Mouse (Mus musculus) c-Kit-positive CD71-positive TER-119-positive erythroid progenitor cells, embryonic 14.5 days (primary cell): Measurements from ENCODE around the gene Flt3l.
A peak's percentile ranks its signal among the peaks of the same experiment; 100 is the strongest.

Source experiments
- DNase-seq: peaks from one replicate; pipeline ENCODE4 v3.0.0-alpha.2; 2013; ENCODE audit warnings: low spot score

Gene Flt3l

GRCm38 (mm10) chr7:45095367-45095766, 40.9 kb downstream of the Flt3l start:
- DNase-seq = no peak

- no peak for DNase-seq
Measured at GRCm38 (mm10) chr7:45094121-45094520, 42.1 kb downstream of the Flt3l start.

DNA sequence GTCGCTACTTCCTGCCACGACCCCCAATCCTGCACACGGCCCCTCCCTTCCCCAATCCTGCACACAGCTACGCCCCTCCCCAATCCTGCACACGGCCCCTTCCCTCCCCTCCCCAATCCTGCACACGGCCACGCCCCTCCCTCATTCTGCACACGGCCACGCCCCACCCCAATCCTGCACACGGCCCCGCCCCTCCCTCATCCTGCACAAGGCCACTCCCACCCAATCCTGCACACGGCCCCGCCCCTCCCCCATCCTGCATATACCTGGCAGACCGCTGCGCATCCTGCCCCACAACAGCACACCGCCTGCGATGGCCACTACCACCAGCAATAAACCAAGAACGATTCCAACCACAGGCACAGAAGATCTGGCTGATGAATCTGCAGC, 42.7 kb downstream of the Flt3l start:
- DNase-seq = no peak

DNA sequence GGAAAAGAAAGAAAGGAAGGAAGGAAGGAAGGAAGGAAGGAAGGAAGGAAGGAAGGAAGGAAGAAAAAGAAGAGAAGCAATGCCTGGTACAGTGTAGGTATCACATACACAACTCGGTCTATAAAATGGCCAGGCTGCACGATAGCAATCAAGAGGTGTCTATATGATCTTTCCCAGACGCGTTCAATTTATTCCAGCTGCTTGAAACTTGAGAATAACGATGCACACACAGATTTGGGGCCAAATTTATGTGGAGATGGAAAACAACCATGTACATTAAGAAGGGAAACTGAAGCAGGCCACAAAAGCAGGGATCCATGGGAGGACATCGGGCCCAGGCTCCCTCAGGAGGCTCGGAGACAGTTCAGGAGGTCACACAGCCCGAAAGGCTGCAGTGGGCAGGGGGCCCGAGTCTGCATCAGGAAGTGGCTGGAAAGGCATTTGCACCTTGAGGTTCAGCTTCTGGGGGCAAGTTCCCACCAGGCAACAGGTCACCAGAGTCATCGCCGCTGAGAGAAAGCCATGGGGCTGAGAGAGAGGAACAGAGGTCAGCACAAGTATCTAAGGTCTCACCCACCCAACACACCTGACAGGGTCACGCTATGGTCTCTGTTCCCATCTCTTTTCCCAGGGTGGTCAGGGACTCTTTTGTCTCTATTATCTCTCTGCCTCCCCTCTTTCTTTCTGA, 43.3 kb downstream of the Flt3l start:
- no peak for DNase-seq

DNA sequence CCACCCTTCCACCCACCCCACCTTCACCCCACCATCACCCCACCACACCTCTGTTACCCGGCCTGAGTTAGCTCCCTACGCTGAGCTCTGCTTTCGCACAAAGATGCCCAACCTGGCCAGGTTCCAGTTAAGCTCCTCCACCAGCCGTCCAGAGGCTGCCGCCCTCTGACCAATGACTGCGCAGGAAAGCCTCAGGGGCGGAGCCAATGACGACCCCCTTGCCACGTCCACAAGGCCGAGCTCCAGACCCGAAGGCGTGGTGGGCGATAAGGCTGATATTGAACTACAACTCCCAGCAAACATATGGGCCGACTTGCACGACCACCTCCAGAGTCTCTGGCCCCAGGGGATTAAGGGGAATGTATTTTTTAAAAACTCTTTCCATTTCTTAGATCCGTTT, 44.2 kb downstream of the Flt3l start, which contains the start of gene Rcn3:
Gene Rcn3 (minus strand): TSS at position 174 of the 400 bp plus-strand sequence.
- peak; percentile 52 for DNase-seq

DNA sequence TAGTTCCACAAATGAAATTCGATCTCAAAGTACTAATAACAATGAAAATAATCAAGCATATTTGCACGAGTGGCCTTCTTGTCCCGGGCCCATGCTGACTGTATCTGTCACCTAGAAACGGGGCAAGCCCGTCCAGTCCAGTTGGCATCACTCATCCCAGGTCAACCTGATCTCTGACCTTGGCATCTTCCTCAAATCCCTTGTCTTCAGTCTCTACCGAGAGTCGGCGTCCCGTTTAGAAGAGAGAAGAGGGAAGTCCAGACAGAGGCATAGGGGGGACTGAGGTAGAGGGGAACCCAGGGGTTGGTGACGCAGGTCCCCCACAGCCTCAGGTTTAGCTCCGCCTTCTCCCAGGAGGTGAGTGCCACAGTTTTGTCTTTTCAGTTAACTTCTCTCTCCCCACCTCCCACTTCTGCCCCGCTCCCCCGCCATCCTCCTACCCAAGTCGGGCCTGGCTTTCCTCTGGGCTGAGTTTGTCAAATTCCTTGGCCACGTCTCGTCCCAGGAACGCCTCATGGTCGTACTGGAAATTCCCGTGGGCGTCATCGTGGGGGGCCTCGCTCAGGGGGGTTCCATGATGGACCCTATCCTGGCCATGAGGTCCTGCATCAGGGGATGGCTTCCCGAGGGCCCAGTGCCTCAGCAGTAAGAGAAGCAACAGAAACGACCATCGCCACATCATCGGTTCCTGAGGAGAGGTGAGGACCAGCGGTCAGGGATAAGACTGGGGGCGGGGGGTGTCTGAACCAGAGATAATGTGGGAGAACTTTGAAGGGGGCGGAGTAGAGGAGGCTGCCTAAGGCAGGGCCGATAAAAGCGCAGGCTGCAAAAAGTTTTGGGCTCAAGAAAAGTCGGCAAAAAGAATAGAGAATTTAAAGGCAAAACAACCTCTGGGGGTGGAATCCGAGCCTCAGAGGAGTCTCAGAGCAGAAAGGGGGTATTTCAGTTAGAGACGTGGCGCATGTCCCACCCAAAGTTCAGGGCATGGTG, 44.9 kb downstream of the Flt3l start:
- no peak for DNase-seq

GRCm38 (mm10) chr7:45090251-45090977, 45.8 kb downstream of the Flt3l start:
- no peak for DNase-seq

GRCm38 (mm10) chr7:45088597-45088996, 47.6 kb downstream of the Flt3l start:
- DNase-seq = no peak

GRCm38 (mm10) chr7:45086084-45086483, 50.1 kb downstream of the Flt3l start:
- DNase-seq = no peak

DNA sequence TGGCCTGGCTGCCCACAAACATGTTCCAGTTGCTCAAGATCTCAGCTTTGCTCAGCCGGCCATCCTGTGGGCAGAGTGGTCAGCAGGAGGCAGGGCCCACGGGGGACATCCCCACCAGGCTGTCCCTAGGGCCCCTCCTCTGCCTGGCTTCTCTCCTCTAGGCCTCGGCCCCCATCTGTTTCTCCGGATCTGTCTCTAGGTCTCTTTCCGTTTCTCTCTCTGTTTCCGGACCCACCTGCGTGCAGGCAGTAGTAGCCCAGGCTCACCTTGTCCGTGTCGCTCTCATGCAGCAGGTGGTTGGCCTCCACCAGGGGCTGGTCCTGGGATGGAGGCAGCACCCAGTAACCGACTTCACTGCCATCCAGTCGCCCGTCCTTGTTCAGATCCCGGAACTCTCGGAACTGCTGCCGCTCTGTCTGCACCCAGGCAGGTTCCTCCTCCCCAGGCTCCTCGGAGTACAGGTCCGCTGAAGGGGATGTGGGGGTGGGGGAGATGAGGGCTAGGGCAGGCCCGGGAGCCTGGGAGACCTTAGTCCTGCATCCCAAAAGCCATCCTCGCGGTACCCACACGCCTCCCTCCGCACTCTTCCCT, 52.8 kb downstream of the Flt3l start:
- DNase-seq = no peak

- DNase-seq = no peak
Measured at GRCm38 (mm10) chr7:45082401-45083299, 53.6 kb downstream of the Flt3l start.

DNA sequence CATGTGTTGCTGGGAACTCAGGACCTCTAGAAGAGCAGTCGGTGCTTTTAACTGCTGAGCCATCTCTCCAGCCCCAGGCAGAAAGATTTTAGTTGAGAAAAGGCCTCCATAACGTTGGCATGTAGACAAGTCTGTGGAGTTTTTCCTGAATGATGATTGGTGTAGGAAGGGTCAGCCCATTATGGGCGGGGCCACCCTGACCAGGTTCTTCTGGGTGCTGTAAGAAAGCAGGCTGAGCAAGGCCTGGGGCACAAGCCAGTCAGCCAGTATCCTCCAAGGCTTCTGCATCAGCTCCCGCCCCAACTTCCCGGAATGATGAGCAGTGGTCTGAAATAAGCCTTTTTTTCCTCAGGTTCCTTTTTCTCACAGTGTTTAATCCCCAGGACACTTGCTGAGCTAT, 55.2 kb downstream of the Flt3l start:
- no peak for DNase-seq

GRCm38 (mm10) chr7:45079856-45080255, 56.4 kb downstream of the Flt3l start:
- DNase-seq = peak; percentile 84
